ENCODE assay signal across 16 mouse cellular contexts in genomic region chr5:114718483-114718882, GRCm38 (mm10). TPM values are rescaled to one million over a fixed set of nuclear protein-coding genes. Genes with fewer than 3 reads are reported as not detected.
A peak's percentile ranks its signal among the peaks of the same experiment; 100 is the strongest.
DNase-seq lines count a peak whose midpoint lies in the region; ATAC-seq and TF ChIP-seq lines count a peak whose summit lies in the region.
"Had no signal": no experiment of that assay in that cellular context is flagged by ENCODE, and none has a peak within 500 bp of the region (broad histone marks: within the 10 kb centered on the region; RNA-seq: fewer than 3 reads in every experiment).

No protein-coding gene starts in this region.

- H3K4me1 ChIP-seq in megakaryocyte, embryonic 14.5 days: peaks cover 16% of the 10 kb centered on the region; the same call in 1 of the 2 replicates
- H3K4me1 ChIP-seq in small intestine, adult 2 months (ENCODE audit: control insufficient read depth, insufficient read depth, insufficient read length, low read length): peaks cover 11% of the 10 kb centered on the region
- H3K4me1 ChIP-seq: forebrain, embryonic 13.5 days; limb, embryonic 10.5 days; midbrain, embryonic 10.5 days had no signal

- no peak for TF ChIP-seq CTCF in small intestine, adult 2 months (IDR thresholded peaks at IDR 0.05; ENCODE audit: extremely low read depth, insufficient read length, insufficient replicate concordance, low read depth, low read length)

- peak overlapping the region; percentile 35 for H3K4me3 ChIP-seq in megakaryocyte, embryonic 14.5 days (replicated peaks)
- no peak overlapping the region for H3K4me3 ChIP-seq in small intestine, adult 2 months (ENCODE audit: low read depth, low read length)
- H3K4me3 ChIP-seq: forebrain, embryonic 13.5 days; limb, embryonic 10.5 days; midbrain, embryonic 10.5 days; neural tube, embryonic 13.5 days had no signal

- no peak for TF ChIP-seq POLR2A in small intestine, adult 2 months (IDR thresholded peaks at IDR 0.05; ENCODE audit: low read depth, low read length)

- WGBS in small intestine, adult 2 months: 85% methylated on average over 13 of the region's 13 CpGs

- no peak for ATAC-seq in megakaryocyte, adult 5-6 weeks (ENCODE audit: poor library complexity, severe bottlenecking)
- ATAC-seq: forebrain, embryonic 13.5 days; inflammation-experienced regulatory T-cells, adult 6 months had no signal

- peak overlapping the region; percentile 66 for H3K27ac ChIP-seq in small intestine, adult 2 months (ENCODE audit: insufficient read depth, low read depth, low read length)
- H3K27ac ChIP-seq: forebrain, embryonic 13.5 days; limb, embryonic 10.5 days; midbrain, embryonic 10.5 days; neural tube, embryonic 13.5 days had no signal

- peak; percentile 94 for DNase-seq in cerebellum, adult 11-12 months
- DNase-seq in cerebellum, postnatal 14 days: peak; percentile 89 to 95
- no peak for DNase-seq in ovary, adult 18-20 months (ENCODE audit: low spot score)
- no peak for DNase-seq in layer of hippocampus, adult 9-10 months (ENCODE audit: low spot score)
- no peak for DNase-seq in lung, postnatal 25 days (ENCODE audit: low spot score)
- DNase-seq: adrenal gland, postnatal 25 days; gastrocnemius, postnatal 25 days; thymus, postnatal 36 days had no signal

- no peaks in the 10 kb centered on the region for H3K27me3 ChIP-seq in megakaryocyte, embryonic 14.5 days (replicated peaks)
- H3K27me3 ChIP-seq in small intestine, adult 2 months (ENCODE audit: control insufficient read depth, insufficient read depth, low read length): no peaks in the 10 kb centered on the region
- H3K27me3 ChIP-seq: forebrain, embryonic 13.5 days; neural tube, embryonic 13.5 days had no signal

- H3K36me3 ChIP-seq in megakaryocyte, embryonic 14.5 days (replicated peaks; ENCODE audit: low read length): peaks cover 98% of the 10 kb centered on the region
- H3K36me3 ChIP-seq in small intestine, adult 2 months (ENCODE audit: control insufficient read depth, insufficient read depth, low read length): peaks cover 22% of the 10 kb centered on the region

- H3K9me3 ChIP-seq in megakaryocyte, embryonic 14.5 days: no peaks in the 10 kb centered on the region
- H3K9me3 ChIP-seq: forebrain, embryonic 13.5 days; limb, embryonic 10.5 days; midbrain, embryonic 10.5 days; neural tube, embryonic 13.5 days had no signal

RNA-seq across cellular contexts. Expression of gene Tchp, which starts 10.9 kb away (rescaled TPM):
- 7.0 and 10.0 TPM in 2 replicates for polyA plus RNA-seq in megakaryocyte, embryonic 14.5 days (2012; ENCODE audit: insufficient read depth, low replicate concordance)
- total RNA-seq in megakaryocyte, adult 5-6 weeks (2015): 2.6 and 3.0 TPM in 2 replicates
- total RNA-seq in megakaryocyte, adult 5-6 weeks (2017): 6.9 and 7.6 TPM in 2 replicates
- 2.8 and 4.4 TPM in 2 replicates for polyA plus RNA-seq in small intestine, adult 2 months (2012; rRNA removed)

RNA-seq across cellular contexts. Expression of gene Gltp, which starts 27.7 kb away (rescaled TPM):
- 38.6 and 56.2 TPM in 2 replicates for polyA plus RNA-seq in megakaryocyte, embryonic 14.5 days (2012; ENCODE audit: insufficient read depth, low replicate concordance)
- 268 and 269 TPM in 2 replicates for total RNA-seq in megakaryocyte, adult 5-6 weeks (2015)
- total RNA-seq in megakaryocyte, adult 5-6 weeks (2017): 135 and 141 TPM in 2 replicates
- polyA plus RNA-seq in small intestine, adult 2 months (2012; rRNA removed): 119 and 327 TPM in 2 replicates

RNA-seq across cellular contexts. Expression of gene Ankrd13a, which starts 56.0 kb away (rescaled TPM):
- 99.9 and 118 TPM in 2 replicates for polyA plus RNA-seq in megakaryocyte, embryonic 14.5 days (2012; ENCODE audit: insufficient read depth, low replicate concordance)
- 169 and 170 TPM in 2 replicates for total RNA-seq in megakaryocyte, adult 5-6 weeks (2015)
- total RNA-seq in megakaryocyte, adult 5-6 weeks (2017): 204 and 225 TPM in 2 replicates
- polyA plus RNA-seq in small intestine, adult 2 months (2012; rRNA removed): 53.0 and 110 TPM in 2 replicates

RNA-seq across cellular contexts. Expression of gene Git2, which starts 56.8 kb away (rescaled TPM):
- polyA plus RNA-seq in megakaryocyte, embryonic 14.5 days (2012; ENCODE audit: insufficient read depth, low replicate concordance): 48.3 and 136 TPM in 2 replicates
- total RNA-seq in megakaryocyte, adult 5-6 weeks (2015): 93.8 and 97.0 TPM in 2 replicates
- 87.1 and 107 TPM in 2 replicates for total RNA-seq in megakaryocyte, adult 5-6 weeks (2017)
- 16.4 and 25.1 TPM in 2 replicates for polyA plus RNA-seq in small intestine, adult 2 months (2012; rRNA removed)

Comparison
In these comparisons a context has a peak if more than half of its experiments do, and no peak if none do; other contexts are left out.
1. DNase-seq: peak in cerebellum, adult 11-12 months (single experiment) and cerebellum, postnatal 14 days (2 of 2); none in ovary, adult 18-20 months (single experiment), layer of hippocampus, adult 9-10 months (single experiment) and lung, postnatal 25 days (single experiment).